Mouse (Mus musculus): ENCODE results near the gene Efna5. TPM values are rescaled to one million over a fixed set of nuclear protein-coding genes. Genes with fewer than 3 reads are reported as not detected.

Efna5 gene
- polyA plus RNA-seq, 1 experiment from 2014 or later = 56.6 TPM

DNA sequence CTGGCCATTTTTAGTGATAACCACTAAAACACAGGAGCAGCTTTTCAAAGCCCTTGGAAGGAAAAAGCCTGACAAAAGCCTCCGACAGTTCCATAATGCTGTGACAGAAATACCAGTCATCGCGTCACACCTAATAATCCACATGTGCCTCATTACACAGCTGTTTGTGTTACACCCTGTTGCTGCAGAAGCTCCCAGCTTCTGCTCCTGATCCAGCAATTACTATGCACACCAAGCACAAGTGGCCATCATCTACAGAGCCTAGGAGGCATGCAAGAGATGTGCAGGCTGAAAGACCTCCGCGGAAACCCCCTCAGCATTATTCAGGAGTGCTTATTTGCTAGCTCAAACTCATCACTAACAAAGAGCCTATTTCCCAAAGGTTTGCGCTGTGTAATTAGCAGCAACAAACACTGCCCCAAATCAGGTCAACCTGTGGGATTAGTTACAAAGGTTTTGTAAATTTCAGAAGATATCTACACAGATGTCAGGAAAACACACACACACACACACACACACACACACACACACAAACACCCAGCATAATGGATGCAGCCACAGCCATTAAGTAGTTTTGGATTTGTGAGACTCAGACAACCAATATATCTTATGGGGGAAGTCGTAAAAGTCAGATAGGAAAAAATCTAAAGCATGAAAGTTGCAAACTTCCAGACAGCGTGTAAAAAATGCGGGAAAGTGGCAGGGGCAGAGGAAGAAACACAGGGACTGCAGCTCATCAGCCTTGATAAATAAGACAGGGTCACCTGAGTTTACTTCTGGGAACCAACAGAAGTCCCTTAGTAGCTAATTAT lies 180.1 kb downstream of the Efna5 start:
- H3K27ac ChIP-seq (replicated peaks; ENCODE audit: low read depth, low read length) = no peak overlapping the region
- H3K4me3 ChIP-seq (ENCODE audit: low read depth, low read length) = no peak overlapping the region
- DNase-seq (ENCODE audit: low spot score) = no peak
- 0 out of 2 replicates have a peak, but pooled peaks cover 3% of the 10 kb centered on the region for H3K9me3 ChIP-seq (ENCODE audit: control insufficient read depth, low read length)
- 47% methylated on average over 9 of the region's 9 CpGs for WGBS
- no peak overlapping the region for H3K9ac ChIP-seq (ENCODE audit: low read depth, low read length)
- H3K4me1 ChIP-seq (ENCODE audit: control insufficient read depth, insufficient read depth, low read length) = peaks cover 15% of the 10 kb centered on the region
- H3K36me3 ChIP-seq (ENCODE audit: control insufficient read depth, insufficient read depth, low read length) = no peaks in the 10 kb centered on the region
- ATAC-seq (ENCODE audit: low read depth) = peak; percentile 31; the same call in 1 of the 2 replicates
- no peaks in the 10 kb centered on the region for H3K27me3 ChIP-seq (replicated peaks; ENCODE audit: control insufficient read depth, insufficient read depth, low read length)
- H3K4me2 ChIP-seq (ENCODE audit: low read depth, low read length) = no peak overlapping the region

DNA sequence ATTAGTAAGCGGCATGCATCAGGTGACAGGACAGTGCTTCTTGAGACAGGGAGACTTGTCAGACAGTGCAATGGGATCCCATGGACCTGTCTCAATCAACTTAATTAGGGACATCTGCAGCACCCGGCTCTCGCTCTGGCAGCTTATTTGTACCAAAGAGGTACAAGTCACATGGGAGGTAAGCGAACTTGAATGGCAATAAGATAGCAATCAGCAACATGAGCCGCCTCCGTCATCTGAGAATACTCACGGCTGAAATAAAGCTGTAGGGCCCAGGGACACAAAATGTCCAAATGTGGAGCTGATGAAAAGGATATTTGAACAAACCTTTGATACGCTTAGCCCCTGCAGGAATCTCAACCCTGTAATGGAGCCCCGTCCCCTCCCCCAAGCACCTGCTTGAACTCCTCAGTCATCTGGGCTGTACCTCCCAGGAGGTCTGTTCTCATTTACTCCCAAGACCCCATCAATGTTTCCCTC lies 186.1 kb downstream of the Efna5 start:
- peak; percentile 69 for DNase-seq (ENCODE audit: low spot score)
- H3K4me2 ChIP-seq (ENCODE audit: low read depth, low read length) = no peak overlapping the region
- ATAC-seq (ENCODE audit: low read depth) = peak; percentile 74
- H3K9me3 ChIP-seq (ENCODE audit: control insufficient read depth, low read length) = no peaks in the 10 kb centered on the region
- peaks cover 19% of the 10 kb centered on the region for H3K4me1 ChIP-seq (ENCODE audit: control insufficient read depth, insufficient read depth, low read length)
- H3K4me3 ChIP-seq (ENCODE audit: low read depth, low read length) = no peak overlapping the region
- H3K9ac ChIP-seq (ENCODE audit: low read depth, low read length) = no peak overlapping the region
- no peaks in the 10 kb centered on the region for H3K27me3 ChIP-seq (replicated peaks; ENCODE audit: control insufficient read depth, insufficient read depth, low read length)
- WGBS = 32% methylated on average over 9 of the region's 9 CpGs
- H3K27ac ChIP-seq (replicated peaks; ENCODE audit: low read depth, low read length) = no peak overlapping the region
- H3K36me3 ChIP-seq (ENCODE audit: control insufficient read depth, insufficient read depth, low read length) = no peaks in the 10 kb centered on the region

DNA sequence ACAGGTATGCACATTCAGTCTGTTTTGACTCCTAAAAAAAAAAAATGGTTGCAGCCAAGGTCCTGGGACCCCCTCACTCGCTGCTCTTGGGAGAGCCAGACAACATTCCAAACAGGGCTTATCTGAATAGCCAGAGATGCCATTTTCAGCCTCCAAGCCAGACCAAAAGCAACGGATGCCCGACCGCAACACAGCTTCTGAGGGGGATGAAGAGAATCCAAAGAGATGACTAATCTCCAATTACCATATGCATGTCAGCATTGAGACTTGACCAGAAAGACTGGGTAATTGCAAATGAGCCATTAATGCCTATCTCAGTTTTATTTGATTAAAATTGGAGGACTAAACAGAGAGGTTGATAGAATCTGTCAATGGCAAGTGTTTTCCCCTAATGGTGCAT lies 188.9 kb downstream of the Efna5 start:
- H3K9ac ChIP-seq (ENCODE audit: low read depth, low read length) = no peak overlapping the region
- WGBS = 60% methylated on average over 4 of the region's 4 CpGs
- no peak for ATAC-seq (ENCODE audit: low read depth)
- H3K27me3 ChIP-seq (replicated peaks; ENCODE audit: control insufficient read depth, insufficient read depth, low read length) = no peaks in the 10 kb centered on the region
- no peaks in the 10 kb centered on the region for H3K9me3 ChIP-seq (ENCODE audit: control insufficient read depth, low read length)
- no peak overlapping the region for H3K4me3 ChIP-seq (ENCODE audit: low read depth, low read length)
- no peak overlapping the region for H3K27ac ChIP-seq (replicated peaks; ENCODE audit: low read depth, low read length)
- H3K4me2 ChIP-seq (ENCODE audit: low read depth, low read length) = no peak overlapping the region
- peaks cover 17% of the 10 kb centered on the region for H3K4me1 ChIP-seq (ENCODE audit: control insufficient read depth, insufficient read depth, low read length)
- no peaks in the 10 kb centered on the region for H3K36me3 ChIP-seq (ENCODE audit: control insufficient read depth, insufficient read depth, low read length)
- DNase-seq (ENCODE audit: low spot score) = no peak

DNA sequence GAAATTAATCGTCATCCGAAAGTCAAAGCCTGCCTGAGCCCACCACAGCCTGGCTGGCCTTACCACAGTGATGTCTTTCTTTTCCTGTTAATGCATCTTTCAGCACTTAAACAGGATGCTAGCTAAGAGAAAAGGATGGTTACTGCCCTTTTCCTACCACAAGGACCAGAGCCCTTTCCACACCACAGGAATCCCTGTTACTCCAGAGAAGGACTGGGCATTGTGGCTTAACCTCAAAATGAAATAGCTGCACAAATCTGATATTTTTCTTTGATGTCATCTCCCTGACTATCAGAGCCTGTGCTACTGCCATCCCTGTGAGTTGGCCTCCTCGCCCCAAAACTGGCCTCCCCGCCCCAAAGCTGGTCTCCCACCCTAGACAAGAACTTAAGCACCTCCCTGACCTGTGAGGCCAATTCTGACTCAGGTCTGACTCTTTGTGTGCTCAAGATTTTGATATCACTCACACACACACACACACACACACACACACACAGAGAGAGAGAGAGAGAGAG lies 189.9 kb downstream of the Efna5 start:
- H3K27ac ChIP-seq (replicated peaks; ENCODE audit: low read depth, low read length) = no peak overlapping the region
- no peak overlapping the region for H3K4me2 ChIP-seq (ENCODE audit: low read depth, low read length)
- no peaks in the 10 kb centered on the region for H3K36me3 ChIP-seq (ENCODE audit: control insufficient read depth, insufficient read depth, low read length)
- ATAC-seq (ENCODE audit: low read depth) = no peak
- H3K9ac ChIP-seq (ENCODE audit: low read depth, low read length) = no peak overlapping the region
- peaks cover 17% of the 10 kb centered on the region for H3K4me1 ChIP-seq (ENCODE audit: control insufficient read depth, insufficient read depth, low read length)
- DNase-seq (ENCODE audit: low spot score) = no peak
- H3K27me3 ChIP-seq (replicated peaks; ENCODE audit: control insufficient read depth, insufficient read depth, low read length) = no peaks in the 10 kb centered on the region
- 71% methylated on average over 4 of the region's 4 CpGs for WGBS
- H3K4me3 ChIP-seq (ENCODE audit: low read depth, low read length) = no peak overlapping the region
- no peaks in the 10 kb centered on the region for H3K9me3 ChIP-seq (ENCODE audit: control insufficient read depth, low read length)

- 51% methylated on average over 8 of the region's 8 CpGs for WGBS
- H3K27ac ChIP-seq (replicated peaks; ENCODE audit: low read depth, low read length) = no peak overlapping the region
- H3K4me3 ChIP-seq (ENCODE audit: low read depth, low read length) = no peak overlapping the region
- no peaks in the 10 kb centered on the region for H3K36me3 ChIP-seq (ENCODE audit: control insufficient read depth, insufficient read depth, low read length)
- DNase-seq (ENCODE audit: low spot score) = peak; percentile 83
- peak; percentile 32; the same call in 1 of the 2 replicates for ATAC-seq (ENCODE audit: low read depth)
- H3K4me1 ChIP-seq (ENCODE audit: control insufficient read depth, insufficient read depth, low read length) = peaks cover 14% of the 10 kb centered on the region
- H3K9ac ChIP-seq (ENCODE audit: low read depth, low read length) = no peak overlapping the region
- H3K27me3 ChIP-seq (replicated peaks; ENCODE audit: control insufficient read depth, insufficient read depth, low read length) = no peaks in the 10 kb centered on the region
- H3K4me2 ChIP-seq (ENCODE audit: low read depth, low read length) = no peak overlapping the region
- no peaks in the 10 kb centered on the region for H3K9me3 ChIP-seq (ENCODE audit: control insufficient read depth, low read length)
Observed at GRCm38 (mm10) chr17:62690256-62690655, 190.9 kb downstream of the Efna5 start.

DNA sequence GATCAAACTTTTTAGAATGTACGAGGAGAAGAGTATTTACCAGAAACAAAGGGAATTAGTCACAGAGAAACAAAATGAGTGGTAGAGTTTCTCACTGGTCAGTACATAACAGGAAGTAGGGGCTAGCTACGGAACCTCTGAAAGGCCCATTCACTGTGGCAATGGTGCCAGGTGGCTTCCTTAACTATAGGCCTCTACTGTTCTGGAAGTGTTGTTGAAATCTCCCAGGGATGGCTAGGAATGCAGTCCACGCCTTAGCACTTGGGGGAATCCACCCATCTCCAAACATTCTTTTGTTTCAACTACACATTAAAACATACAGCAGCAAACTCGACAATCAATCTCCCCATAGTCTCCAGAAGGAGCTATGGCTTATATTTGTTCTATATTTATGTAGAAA lies 191.5 kb downstream of the Efna5 start:
- ATAC-seq (ENCODE audit: low read depth) = no peak

GRCm38 (mm10) chr17:62687369-62687768 lies 193.7 kb downstream of the Efna5 start:
- Histone ChIP-seq H3K27me3 (replicated peaks; ENCODE audit: control insufficient read depth, insufficient read depth, low read length) (no peaks in the 10 kb centered on the region), H3K27ac (replicated peaks; ENCODE audit: low read depth, low read length) (no peak overlapping the region), H3K9ac (ENCODE audit: low read depth, low read length) (no peak overlapping the region), H3K36me3 (ENCODE audit: control insufficient read depth, insufficient read depth, low read length) (no peaks in the 10 kb centered on the region), H3K4me1 (ENCODE audit: control insufficient read depth, insufficient read depth, low read length) (peaks cover 16% of the 10 kb centered on the region; the same call in 1 of the 2 replicates), H3K4me2 (ENCODE audit: low read depth, low read length) (no peak overlapping the region), H3K4me3 (ENCODE audit: low read depth, low read length) (no peak overlapping the region), H3K9me3 (ENCODE audit: control insufficient read depth, low read length) (no peaks in the 10 kb centered on the region)
- ATAC-seq (ENCODE audit: low read depth) (no peak), DNase-seq (ENCODE audit: low spot score) (peak; percentile 54)
- 50% methylated on average over 6 of the region's 6 CpGs for WGBS

More for the DNA sequence above, 191.5 kb downstream of the Efna5 start:
- H3K36me3 ChIP-seq (ENCODE audit: control insufficient read depth, insufficient read depth, low read length) = no peaks in the 10 kb centered on the region
- H3K9ac ChIP-seq (ENCODE audit: low read depth, low read length) = no peak overlapping the region
- DNase-seq (ENCODE audit: low spot score) = no peak
- 52% methylated on average over 4 of the region's 4 CpGs for WGBS
- peaks cover 16% of the 10 kb centered on the region; the same call in 1 of the 2 replicates for H3K4me1 ChIP-seq (ENCODE audit: control insufficient read depth, insufficient read depth, low read length)
- no peak overlapping the region for H3K27ac ChIP-seq (replicated peaks; ENCODE audit: low read depth, low read length)
- H3K4me3 ChIP-seq (ENCODE audit: low read depth, low read length) = no peak overlapping the region
- H3K9me3 ChIP-seq (ENCODE audit: control insufficient read depth, low read length) = no peaks in the 10 kb centered on the region
- H3K4me2 ChIP-seq (ENCODE audit: low read depth, low read length) = no peak overlapping the region
- H3K27me3 ChIP-seq (replicated peaks; ENCODE audit: control insufficient read depth, insufficient read depth, low read length) = no peaks in the 10 kb centered on the region

DNA sequence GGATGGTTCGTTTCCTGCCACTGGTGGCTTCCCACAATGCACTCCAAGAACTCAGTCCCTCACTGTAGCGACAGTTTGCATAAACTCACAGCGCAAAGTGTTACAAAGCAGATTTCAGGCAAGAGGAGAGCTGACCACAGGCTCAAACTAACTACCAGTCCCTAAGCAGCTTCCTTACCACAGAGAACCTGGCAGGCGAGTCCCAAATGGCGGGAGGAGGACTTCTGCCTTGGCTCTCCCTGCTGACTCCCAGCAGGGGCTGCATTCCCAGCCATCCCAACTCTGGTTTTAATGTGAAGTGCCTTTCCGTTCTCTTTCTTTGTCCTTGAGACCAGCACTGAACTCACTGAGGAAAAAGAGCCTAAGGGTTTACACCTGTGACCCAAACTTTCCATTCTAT lies 195.9 kb downstream of the Efna5 start:
- H3K9me3 ChIP-seq (ENCODE audit: control insufficient read depth, low read length) = no peaks in the 10 kb centered on the region
- ATAC-seq (ENCODE audit: low read depth) = no peak
- H3K4me3 ChIP-seq (ENCODE audit: low read depth, low read length) = no peak overlapping the region
- no peak overlapping the region for H3K27ac ChIP-seq (replicated peaks; ENCODE audit: low read depth, low read length)
- H3K36me3 ChIP-seq (ENCODE audit: control insufficient read depth, insufficient read depth, low read length) = no peaks in the 10 kb centered on the region
- H3K4me1 ChIP-seq (ENCODE audit: control insufficient read depth, insufficient read depth, low read length) = peaks cover 8% of the 10 kb centered on the region; the same call in 1 of the 2 replicates
- DNase-seq (ENCODE audit: low spot score) = no peak
- no peak overlapping the region for H3K9ac ChIP-seq (ENCODE audit: low read depth, low read length)
- H3K4me2 ChIP-seq (ENCODE audit: low read depth, low read length) = no peak overlapping the region
- H3K27me3 ChIP-seq (replicated peaks; ENCODE audit: control insufficient read depth, insufficient read depth, low read length) = no peaks in the 10 kb centered on the region
- WGBS = 63% methylated on average over 6 of the region's 6 CpGs

All from embryonic facial prominence, embryonic 14.5 days (tissue).